Mouse (Mus musculus) embryonic facial prominence, embryonic 12.5 days (tissue): Measurements from ENCODE around the gene Ccdc126. TPM values are rescaled to one million over a fixed set of nuclear protein-coding genes. Genes with fewer than 3 reads are reported as not detected.

Experiments used
- ATAC-seq: fragments of 200-750 bp; cut with Nextera tagmentation; 2 replicates; pipeline ENCODE4 v1.8.0; 2017; ENCODE audit not compliant: insufficient number of reproducible peaks, insufficient read depth, low FRiP score, low TSS enrichment
- H3K27ac ChIP-seq: fragments of 300-500 bp; sonication (generic); 2 replicates; pipeline ENCODE4 v1.5.1; 2016; ENCODE audit warnings: mild to moderate bottlenecking
- H3K27me3 ChIP-seq: fragments of 300-500 bp; sonication (generic); 2 replicates; pipeline ENCODE4 v1.6.1; 2016; ENCODE audit warnings: mild to moderate bottlenecking, moderate library complexity
- H3K36me3 ChIP-seq: fragments of 300-500 bp; sonication (generic); 2 replicates; pipeline ENCODE4 v1.6.1; 2016; ENCODE audit warnings: mild to moderate bottlenecking
- H3K4me1 ChIP-seq: fragments of 300-500 bp; sonication (generic); 2 replicates; pipeline ENCODE4 v1.6.1; 2016
- H3K4me2 ChIP-seq: fragments of 300-500 bp; sonication (generic); replicated peaks from 2 replicates; pipeline ENCODE4 v1.6.1; 2016; ENCODE audit warnings: mild to moderate bottlenecking, moderate library complexity
- H3K4me3 ChIP-seq: fragments of 300-500 bp; sonication (generic); 2 replicates; pipeline ENCODE4 v1.5.1; 2016; ENCODE audit warnings: mild to moderate bottlenecking
- H3K9ac ChIP-seq: fragments of 300-500 bp; sonication (generic); 2 replicates; pipeline ENCODE4 v1.6.1; 2016; ENCODE audit warnings: mild to moderate bottlenecking, moderate library complexity
- H3K9me3 ChIP-seq: fragments of 300-500 bp; sonication (generic); 2 replicates; pipeline ENCODE4 v1.6.1; 2016; ENCODE audit warnings: mild to moderate bottlenecking, moderate library complexity
- WGBS: fragments of 180-500 bp; shearing (Covaris S2); methylation state at CpG from one replicate; pipeline ENCODE4 v1.1.7; 2016; 5-methylcytosine and 5-hydroxymethylcytosine counted together
- polyA plus RNA-seq: library from polyadenylated mRNA; unstranded; fragments of >200 nt; fragmentation: Nextera tagmentation; extraction: Ambion mirVana; gene quantifications from 2 replicates; pipeline ENCODE4 v1.2.1, GENCODE M21; 2016

The Ccdc126 gene
- polyA plus RNA-seq, 1 experiment from 2014 or later, result 7.8 TPM

GRCm38 (mm10) chr6:49319595-49320315 is 681 bp downstream of the Ccdc126 start:
- WGBS, result 10% methylated on average over 13 of the region's 13 CpGs

GRCm38 (mm10) chr6:49321341-49321740 is 2.3 kb downstream of the Ccdc126 start:
- no peak overlapping the region for H3K9ac ChIP-seq
- no peaks in the 10 kb centered on the region for H3K36me3 ChIP-seq
- H3K4me3 ChIP-seq, result no peak overlapping the region
- no peaks in the 10 kb centered on the region for H3K9me3 ChIP-seq
- H3K27ac ChIP-seq, result no peak overlapping the region
- no peaks in the 10 kb centered on the region for H3K27me3 ChIP-seq
- peaks cover 9% of the 10 kb centered on the region; the same call in 1 of the 2 replicates for H3K4me1 ChIP-seq
- no peak for ATAC-seq
- 90% methylated on average over 3 of the region's 3 CpGs for WGBS
- H3K4me2 ChIP-seq, result no peak overlapping the region

More at GRCm38 (mm10) chr6:49319595-49320315, 681 bp downstream of the Ccdc126 start:
- Histone ChIP-seq H3K4me1 (peaks cover 9% of the 10 kb centered on the region; the same call in 1 of the 2 replicates), H3K9me3 (no peaks in the 10 kb centered on the region), H3K9ac (peak overlapping the region; percentile 81), H3K4me3 (peak overlapping the region; percentile 72), H3K36me3 (no peaks in the 10 kb centered on the region), H3K27me3 (no peaks in the 10 kb centered on the region), H3K27ac (peak overlapping the region; percentile 76), H3K4me2 (peak overlapping the region; percentile 62)
- ATAC-seq, result 0 out of 2 replicates have a peak, but pooled peaks have one; percentile 13

- H3K9me3 ChIP-seq, result no peaks in the 10 kb centered on the region
- no peak for ATAC-seq
- no peaks in the 10 kb centered on the region for H3K27me3 ChIP-seq
- no peak overlapping the region for H3K4me2 ChIP-seq
- no peak overlapping the region for H3K27ac ChIP-seq
- H3K9ac ChIP-seq, result no peak overlapping the region
- peaks cover 9% of the 10 kb centered on the region; the same call in 1 of the 2 replicates for H3K4me1 ChIP-seq
- H3K36me3 ChIP-seq, result no peaks in the 10 kb centered on the region
- H3K4me3 ChIP-seq, result no peak overlapping the region
Measured at GRCm38 (mm10) chr6:49322056-49322455, 3.0 kb downstream of the Ccdc126 start.

GRCm38 (mm10) chr6:49322986-49323385 is 3.9 kb downstream of the Ccdc126 start:
- Histone ChIP-seq H3K27me3 (no peaks in the 10 kb centered on the region), H3K27ac (no peak overlapping the region), H3K4me3 (no peak overlapping the region), H3K9me3 (no peaks in the 10 kb centered on the region), H3K36me3 (no peaks in the 10 kb centered on the region), H3K9ac (no peak overlapping the region), H3K4me2 (no peak overlapping the region), H3K4me1 (peaks cover 9% of the 10 kb centered on the region; the same call in 1 of the 2 replicates)
- 53% methylated on average over 2 of the region's 2 CpGs for WGBS
- no peak for ATAC-seq

- 64% methylated on average over 2 of the region's 2 CpGs for WGBS
- H3K27me3 ChIP-seq, result no peaks in the 10 kb centered on the region
- H3K4me1 ChIP-seq, result peaks cover 9% of the 10 kb centered on the region; the same call in 1 of the 2 replicates
- no peak for ATAC-seq
- no peak overlapping the region for H3K4me2 ChIP-seq
- no peaks in the 10 kb centered on the region for H3K9me3 ChIP-seq
- H3K27ac ChIP-seq, result no peak overlapping the region
- no peak overlapping the region for H3K9ac ChIP-seq
- H3K4me3 ChIP-seq, result no peak overlapping the region
- H3K36me3 ChIP-seq, result no peaks in the 10 kb centered on the region
Measured at GRCm38 (mm10) chr6:49324528-49324927, 5.5 kb downstream of the Ccdc126 start.

- no peak overlapping the region for H3K27ac ChIP-seq
- H3K4me1 ChIP-seq, result peaks cover 4% of the 10 kb centered on the region; the same call in 1 of the 2 replicates
- H3K9me3 ChIP-seq, result no peaks in the 10 kb centered on the region
- H3K27me3 ChIP-seq, result no peaks in the 10 kb centered on the region
- no peak overlapping the region for H3K4me3 ChIP-seq
- H3K36me3 ChIP-seq, result no peaks in the 10 kb centered on the region
- 27% methylated on average over 1 of the region's 1 CpGs for WGBS
- H3K4me2 ChIP-seq, result no peak overlapping the region
- no peak for ATAC-seq
- H3K9ac ChIP-seq, result no peak overlapping the region
Measured at GRCm38 (mm10) chr6:49325294-49325693, 6.2 kb downstream of the Ccdc126 start.

GRCm38 (mm10) chr6:49326846-49327245 is 7.8 kb downstream of the Ccdc126 start:
- Histone ChIP-seq H3K4me1 (0 out of 2 replicates have a peak, but pooled peaks cover 3% of the 10 kb centered on the region), H3K9ac (no peak overlapping the region), H3K4me3 (no peak overlapping the region), H3K36me3 (no peaks in the 10 kb centered on the region), H3K27ac (no peak overlapping the region), H3K9me3 (no peaks in the 10 kb centered on the region), H3K27me3 (no peaks in the 10 kb centered on the region), H3K4me2 (no peak overlapping the region)
- no peak for ATAC-seq
- 81% methylated on average over 3 of the region's 3 CpGs for WGBS

GRCm38 (mm10) chr6:49331369-49332059 is 12.4 kb downstream of the Ccdc126 start:
- no peaks in the 10 kb centered on the region for H3K36me3 ChIP-seq
- no peak for ATAC-seq

GRCm38 (mm10) chr6:49332060-49332370 is 12.9 kb downstream of the Ccdc126 start:
- Histone ChIP-seq H3K4me3 (no peak overlapping the region), H3K36me3 (no peaks in the 10 kb centered on the region), H3K9me3 (no peaks in the 10 kb centered on the region), H3K27ac (no peak overlapping the region), H3K4me2 (no peak overlapping the region), H3K4me1 (no peaks in the 10 kb centered on the region), H3K27me3 (no peaks in the 10 kb centered on the region), H3K9ac (no peak overlapping the region)
- WGBS, result 67% methylated on average over 13 of the region's 13 CpGs
- no peak for ATAC-seq

More at GRCm38 (mm10) chr6:49331369-49332059, 12.4 kb downstream of the Ccdc126 start:
- 59% methylated on average over 5 of the region's 5 CpGs for WGBS
- Histone ChIP-seq H3K9ac (no peak overlapping the region), H3K27ac (no peak overlapping the region), H3K9me3 (no peaks in the 10 kb centered on the region), H3K4me3 (no peak overlapping the region), H3K4me1 (no peaks in the 10 kb centered on the region), H3K27me3 (no peaks in the 10 kb centered on the region), H3K4me2 (no peak overlapping the region)

GRCm38 (mm10) chr6:49338566-49338965 is 19.5 kb downstream of the Ccdc126 start:
- Histone ChIP-seq H3K36me3 (no peaks in the 10 kb centered on the region), H3K4me2 (peak overlapping the region; percentile 31), H3K27ac (no peak overlapping the region), H3K4me3 (no peak overlapping the region), H3K9ac (no peak overlapping the region), H3K9me3 (no peaks in the 10 kb centered on the region), H3K27me3 (no peaks in the 10 kb centered on the region), H3K4me1 (no peaks in the 10 kb centered on the region)
- 10% methylated on average over 9 of the region's 9 CpGs for WGBS
- ATAC-seq, result no peak

GRCm38 (mm10) chr6:49339145-49339544 is 20.1 kb downstream of the Ccdc126 start:
- Histone ChIP-seq H3K36me3 (no peaks in the 10 kb centered on the region), H3K9ac (no peak overlapping the region), H3K27ac (no peak overlapping the region), H3K4me3 (no peak overlapping the region), H3K4me2 (peak overlapping the region; percentile 31; the same call in 1 of the 2 replicates), H3K4me1 (no peaks in the 10 kb centered on the region), H3K27me3 (no peaks in the 10 kb centered on the region), H3K9me3 (no peaks in the 10 kb centered on the region)
- WGBS, result 37% methylated on average over 6 of the region's 6 CpGs
- ATAC-seq, result no peak
